26 mouse cellular contexts compared by ENCODE assay signal in genomic region chr1:73515781-73516180, GRCm38 (mm10).
DNase-seq lines count a peak whose midpoint lies in the region; ATAC-seq and TF ChIP-seq lines count a peak whose summit lies in the region.
"Had no signal": no experiment of that assay in that cellular context is flagged by ENCODE, and none has a peak within 500 bp of the region (broad histone marks: within the 10 kb centered on the region; RNA-seq: fewer than 3 reads in every experiment).

No protein-coding gene starts in this region.

- whole genome bisulfite sequencing in limb, embryonic 14.5 days = 83% methylated on average over 5 of the region's 5 CpGs
- 90% methylated on average over 5 of the region's 5 CpGs for WGBS in limb, embryonic 10.5 days

- no peak overlapping the region for H3K9ac ChIP-seq in limb, embryonic 14.5 days (ENCODE audit: low read depth, low read length, severe bottlenecking)
- H3K9ac ChIP-seq: embryonic facial prominence, embryonic 13.5 days; heart, embryonic 13.5 days; limb, embryonic 13.5 days; liver, embryonic 13.5 days; midbrain, embryonic 13.5 days had no signal

- H3K27me3 ChIP-seq in limb, embryonic 14.5 days (ENCODE audit: control insufficient read depth, insufficient read depth, low read length) = no peaks in the 10 kb centered on the region
- H3K27me3 ChIP-seq in limb, embryonic 10.5 days (ENCODE audit: low read depth, poor library complexity, severe bottlenecking) = no peaks in the 10 kb centered on the region
- H3K27me3 ChIP-seq: embryonic facial prominence, embryonic 13.5 days; heart, embryonic 13.5 days; limb, embryonic 13.5 days; liver, embryonic 13.5 days; midbrain, embryonic 13.5 days had no signal

- H3K4me1 ChIP-seq in limb, embryonic 14.5 days (ENCODE audit: control insufficient read depth, insufficient read depth, low read length) = peaks cover 10% of the 10 kb centered on the region
- peaks cover 3% of the 10 kb centered on the region; the same call in 1 of the 2 replicates for H3K4me1 ChIP-seq in limb, embryonic 10.5 days
- H3K4me1 ChIP-seq: heart, embryonic 13.5 days; liver, embryonic 13.5 days; midbrain, embryonic 13.5 days had no signal

- H3K9me3 ChIP-seq in limb, embryonic 14.5 days (ENCODE audit: control insufficient read depth, low read length) = no peaks in the 10 kb centered on the region
- no peaks in the 10 kb centered on the region for H3K9me3 ChIP-seq in limb, embryonic 10.5 days (replicated peaks)
- H3K9me3 ChIP-seq: embryonic facial prominence, embryonic 13.5 days; heart, embryonic 13.5 days; hindbrain, embryonic 10.5 days; limb, embryonic 13.5 days; liver, embryonic 13.5 days; midbrain, embryonic 13.5 days had no signal

- peak; percentile 12 for DNase-seq in limb, embryonic 14.5 days (ENCODE audit: low spot score)
- no peak for DNase-seq in limb, embryonic 10.5 days (ENCODE audit: low spot score)
- peak; percentile 12 to 24 for DNase-seq in gastrocnemius, adult 8-10 months (ENCODE audit: low spot score in 2 of 2)
- DNase-seq in heart, adult 9 months (ENCODE audit: low spot score in 2 of 2) = peak; percentile 38 to 49
- peak; percentile 89 for DNase-seq in skeletal muscle tissue, adult 2 months (ENCODE audit: low read depth, low spot score)
- no peak for DNase-seq in natural killer cell, adult 2 months (ENCODE audit: low spot score in 2 of 2)
- no peak for DNase-seq in left cerebral cortex, adult 18-20 months (ENCODE audit: low spot score in 2 of 2)
- DNase-seq: adrenal gland, postnatal 14 days; cerebellum, adult 8-10 months; cerebellum, postnatal 36 days; embryo, embryonic 11 days; kidney, adult 9 months; kidney, postnatal 14 days; liver, embryonic 13.5 days; lung, adult 2 months; lung, postnatal 14 days; thymus, postnatal 25 days had no signal

- no peaks in the 10 kb centered on the region for H3K36me3 ChIP-seq in limb, embryonic 14.5 days (ENCODE audit: control insufficient read depth, insufficient read depth, low read length)
- H3K36me3 ChIP-seq in limb, embryonic 10.5 days = no peaks in the 10 kb centered on the region
- H3K36me3 ChIP-seq: embryonic facial prominence, embryonic 13.5 days; heart, embryonic 13.5 days; hindbrain, embryonic 10.5 days; limb, embryonic 13.5 days; liver, embryonic 13.5 days; midbrain, embryonic 13.5 days had no signal

- no peak for TF ChIP-seq POLR2A in limb, embryonic 14.5 days (IDR thresholded peaks at IDR 0.05; ENCODE audit: borderline replicate concordance, extremely low read depth, insufficient read depth, insufficient read length)

- H3K4me2 ChIP-seq in limb, embryonic 14.5 days (replicated peaks; ENCODE audit: low read depth, low read length, severe bottlenecking) = no peak overlapping the region
- H3K4me2 ChIP-seq: embryonic facial prominence, embryonic 13.5 days; heart, embryonic 13.5 days; limb, embryonic 13.5 days; liver, embryonic 13.5 days; midbrain, embryonic 13.5 days had no signal

- no peak for ATAC-seq in limb, embryonic 14.5 days (ENCODE audit: low FRiP score, low read depth)
- ATAC-seq: activated CD4-positive, CD25-positive, alpha-beta regulatory T cell, adult 4 months; forebrain, embryonic 14.5 days; hindbrain, embryonic 16.5 days; intestine, embryonic 16.5 days; midbrain, embryonic 13.5 days had no signal

- H3K27ac ChIP-seq in limb, embryonic 14.5 days (replicated peaks; ENCODE audit: low read depth, low read length) = no peak overlapping the region
- no peak overlapping the region for H3K27ac ChIP-seq in limb, embryonic 10.5 days
- H3K27ac ChIP-seq: embryonic facial prominence, embryonic 13.5 days; heart, embryonic 13.5 days; hindbrain, embryonic 10.5 days; limb, embryonic 13.5 days; liver, embryonic 13.5 days; midbrain, embryonic 13.5 days had no signal

- H3K4me3 ChIP-seq in limb, embryonic 14.5 days (replicated peaks; ENCODE audit: low read length) = no peak overlapping the region
- H3K4me3 ChIP-seq in limb, embryonic 10.5 days = no peak overlapping the region
- H3K4me3 ChIP-seq: embryonic facial prominence, embryonic 13.5 days; heart, embryonic 13.5 days; hindbrain, embryonic 10.5 days; limb, embryonic 13.5 days; liver, embryonic 13.5 days; midbrain, embryonic 13.5 days had no signal

Comparison
In these comparisons a context has a peak if more than half of its experiments do, and no peak if none do; other contexts are left out.
1. DNase-seq: peak in limb, embryonic 14.5 days (single experiment), gastrocnemius, adult 8-10 months (2 of 2), heart, adult 9 months (2 of 2) and skeletal muscle tissue, adult 2 months (single experiment); none in limb, embryonic 10.5 days (single experiment), natural killer cell, adult 2 months (0 of 2) and left cerebral cortex, adult 18-20 months (0 of 2).